Mouse (Mus musculus): ENCODE results near the gene Sema4c. TPM values are rescaled to one million over a fixed set of nuclear protein-coding genes. Genes with fewer than 3 reads are reported as not detected.

Gene Sema4c
- polyA plus RNA-seq (2012): 0.01 and 0.02 TPM in 2 replicates

- Histone ChIP-seq H3K36me3 (ENCODE audit: control insufficient read depth) (no peaks in the 10 kb centered on the region; the same call in 1 of the 2 replicates), H3K4me3 (replicated peaks) (peak within 1 kb of the TSS; percentile 55), H3K4me1 (ENCODE audit: control insufficient read depth) (peaks cover 22% of the 10 kb centered on the region), H3K27me3 (ENCODE audit: control insufficient read depth) (peaks cover 90% of the 10 kb centered on the region), H3K9me3 (ENCODE audit: control insufficient read depth, low read length) (no peaks in the 10 kb centered on the region; the same call in 1 of the 2 replicates)
- TF ChIP-seq GATA1 (IDR thresholded peaks at IDR 0.05; ENCODE audit: low read length) (no peak), TAL1 (IDR thresholded peaks at IDR 0.05; ENCODE audit: low read length) (no peak)
Measured at GRCm38 (mm10) chr1:36558031-36558993, at the start of gene Sema4c. TSS of gene Sema4c (minus strand) at chr1:36558349.

GRCm38 (mm10) chr1:36606951-36607350 lies 48.8 kb upstream of the Sema4c start:
- H3K36me3 ChIP-seq (ENCODE audit: control insufficient read depth): no peaks in the 10 kb centered on the region
- no peak overlapping the region for H3K4me3 ChIP-seq (replicated peaks)
- no peaks in the 10 kb centered on the region; the same call in 1 of the 2 replicates for H3K27me3 ChIP-seq (ENCODE audit: control insufficient read depth)
- TF ChIP-seq GATA1 (IDR thresholded peaks at IDR 0.05; ENCODE audit: low read length) (no peak), TAL1 (IDR thresholded peaks at IDR 0.05; ENCODE audit: low read length) (no peak)
- H3K9me3 ChIP-seq (ENCODE audit: control insufficient read depth, low read length): no peaks in the 10 kb centered on the region
- no peaks in the 10 kb centered on the region for H3K4me1 ChIP-seq (ENCODE audit: control insufficient read depth)

GRCm38 (mm10) chr1:36604254-36605156 lies 46.4 kb upstream of the Sema4c start:
- H3K9me3 ChIP-seq (ENCODE audit: control insufficient read depth, low read length): no peaks in the 10 kb centered on the region
- no peak for TF ChIP-seq GATA1 (IDR thresholded peaks at IDR 0.05; ENCODE audit: low read length)
- no peak for TF ChIP-seq TAL1 (IDR thresholded peaks at IDR 0.05; ENCODE audit: low read length)
- no peaks in the 10 kb centered on the region for H3K4me1 ChIP-seq (ENCODE audit: control insufficient read depth)
- H3K27me3 ChIP-seq (ENCODE audit: control insufficient read depth): no peaks in the 10 kb centered on the region; the same call in 1 of the 2 replicates
- H3K4me3 ChIP-seq (replicated peaks): no peak overlapping the region
- no peaks in the 10 kb centered on the region for H3K36me3 ChIP-seq (ENCODE audit: control insufficient read depth)

GRCm38 (mm10) chr1:36603361-36603760 lies 45.2 kb upstream of the Sema4c start:
- no peak overlapping the region for H3K4me3 ChIP-seq (replicated peaks)
- no peaks in the 10 kb centered on the region for H3K36me3 ChIP-seq (ENCODE audit: control insufficient read depth)
- no peaks in the 10 kb centered on the region for H3K4me1 ChIP-seq (ENCODE audit: control insufficient read depth)
- no peaks in the 10 kb centered on the region for H3K9me3 ChIP-seq (ENCODE audit: control insufficient read depth, low read length)
- TF ChIP-seq GATA1 (IDR thresholded peaks at IDR 0.05; ENCODE audit: low read length) (no peak), TAL1 (IDR thresholded peaks at IDR 0.05; ENCODE audit: low read length) (no peak)
- H3K27me3 ChIP-seq (ENCODE audit: control insufficient read depth): no peaks in the 10 kb centered on the region; the same call in 1 of the 2 replicates

GRCm38 (mm10) chr1:36602271-36602670 lies 44.1 kb upstream of the Sema4c start:
- no peaks in the 10 kb centered on the region; the same call in 1 of the 2 replicates for H3K27me3 ChIP-seq (ENCODE audit: control insufficient read depth)
- H3K4me3 ChIP-seq (replicated peaks): no peak overlapping the region
- no peak for TF ChIP-seq TAL1 (IDR thresholded peaks at IDR 0.05; ENCODE audit: low read length)
- TF ChIP-seq GATA1 (IDR thresholded peaks at IDR 0.05; ENCODE audit: low read length): no peak
- H3K9me3 ChIP-seq (ENCODE audit: control insufficient read depth, low read length): no peaks in the 10 kb centered on the region
- no peaks in the 10 kb centered on the region for H3K4me1 ChIP-seq (ENCODE audit: control insufficient read depth)
- H3K36me3 ChIP-seq (ENCODE audit: control insufficient read depth): no peaks in the 10 kb centered on the region

GRCm38 (mm10) chr1:36598411-36598810 lies 40.3 kb upstream of the Sema4c start:
- Histone ChIP-seq H3K9me3 (ENCODE audit: control insufficient read depth, low read length) (no peaks in the 10 kb centered on the region), H3K4me3 (replicated peaks) (no peak overlapping the region), H3K36me3 (ENCODE audit: control insufficient read depth) (no peaks in the 10 kb centered on the region), H3K27me3 (ENCODE audit: control insufficient read depth) (no peaks in the 10 kb centered on the region), H3K4me1 (ENCODE audit: control insufficient read depth) (no peaks in the 10 kb centered on the region)
- TF ChIP-seq GATA1 (IDR thresholded peaks at IDR 0.05; ENCODE audit: low read length): no peak
- TF ChIP-seq TAL1 (IDR thresholded peaks at IDR 0.05; ENCODE audit: low read length): no peak

- no peaks in the 10 kb centered on the region for H3K4me1 ChIP-seq (ENCODE audit: control insufficient read depth)
- TF ChIP-seq GATA1 (IDR thresholded peaks at IDR 0.05; ENCODE audit: low read length): no peak
- no peak for TF ChIP-seq TAL1 (IDR thresholded peaks at IDR 0.05; ENCODE audit: low read length)
- no peak overlapping the region for H3K4me3 ChIP-seq (replicated peaks)
- H3K9me3 ChIP-seq (ENCODE audit: control insufficient read depth, low read length): no peaks in the 10 kb centered on the region
- no peaks in the 10 kb centered on the region for H3K36me3 ChIP-seq (ENCODE audit: control insufficient read depth)
- no peaks in the 10 kb centered on the region for H3K27me3 ChIP-seq (ENCODE audit: control insufficient read depth)
Measured at GRCm38 (mm10) chr1:36596114-36596513, 38.0 kb upstream of the Sema4c start.

GRCm38 (mm10) chr1:36595167-36595931 lies 37.2 kb upstream of the Sema4c start:
- no peaks in the 10 kb centered on the region for H3K27me3 ChIP-seq (ENCODE audit: control insufficient read depth)
- no peaks in the 10 kb centered on the region for H3K4me1 ChIP-seq (ENCODE audit: control insufficient read depth)
- H3K36me3 ChIP-seq (ENCODE audit: control insufficient read depth): no peaks in the 10 kb centered on the region
- H3K4me3 ChIP-seq (replicated peaks): no peak overlapping the region
- H3K9me3 ChIP-seq (ENCODE audit: control insufficient read depth, low read length): no peaks in the 10 kb centered on the region
- TF ChIP-seq TAL1 (IDR thresholded peaks at IDR 0.05; ENCODE audit: low read length) (no peak), GATA1 (IDR thresholded peaks at IDR 0.05; ENCODE audit: low read length) (no peak)
